Mouse (Mus musculus) CH12.LX (cell line): ENCODE results near the gene Otop3. TPM values are rescaled to one million over a fixed set of nuclear protein-coding genes. Genes with fewer than 3 reads are reported as not detected.

Source experiments
- DNase-seq: peaks from one replicate; pipeline ENCODE4 v3.0.0-alpha.2; 2013; ENCODE audit errors: extremely low read depth
- H3K27ac ChIP-seq: 2 replicates; pipeline ENCODE4 v1.5.1; 2012; ENCODE audit warnings: low read depth, mild to moderate bottlenecking, control low read depth, moderate library complexity; ENCODE audit not compliant: insufficient read depth
- H3K27me3 ChIP-seq: replicated peaks from 2 replicates; pipeline ENCODE3; 2012; ENCODE audit warnings: inconsistent platforms
- H3K36me3 ChIP-seq, 2 experiments: replicated peaks in 1 of 2; 2 replicates each; pipeline versions ENCODE3 to v1.6.1; 2012; ENCODE audit warnings: inconsistent platforms in 1 of 2, low read length in 1 of 2, mild to moderate bottlenecking in 1 of 2, mixed read lengths in 1 of 2, moderate library complexity in 1 of 2; ENCODE audit not compliant: control insufficient read depth in 1 of 2, insufficient read depth in 1 of 2
- H3K4me1 ChIP-seq, 2 experiments: 2 replicates each; pipeline ENCODE4 v1.6.1; 2012; ENCODE audit warnings: inconsistent platforms in 1 of 2, moderate library complexity in 1 of 2; ENCODE audit not compliant: insufficient read depth in 2 of 2, control insufficient read depth in 1 of 2
- H3K4me2 ChIP-seq: 2 replicates; pipeline ENCODE4 v1.6.1; 2012; ENCODE audit warnings: low read depth, mild to moderate bottlenecking, control low read depth; ENCODE audit not compliant: poor library complexity, insufficient read depth, severe bottlenecking
- H3K4me3 ChIP-seq, 3 experiments: fragments of 150-350 bp in 1 of 3; sonication (generic) in 1 of 3; replicated peaks in 1 of 3; 2 replicates each; pipeline versions ENCODE3 to v1.5.1; 2011 to 2012; ENCODE audit warnings: low read depth in 2 of 3, low read length in 2 of 3, mild to moderate bottlenecking in 2 of 3, moderate library complexity in 2 of 3, control low read depth in 1 of 3, improper control_type of control experiment in 1 of 3, inconsistent platforms in 1 of 3, mixed read lengths in 1 of 3; ENCODE audit not compliant: poor library complexity in 1 of 3
- H3K79me2 ChIP-seq: replicated peaks from 2 replicates; pipeline ENCODE4 v1.6.1; 2012; ENCODE audit warnings: mild to moderate bottlenecking, moderate library complexity; ENCODE audit not compliant: control insufficient read depth, poor library complexity, insufficient read depth, severe bottlenecking; ENCODE audit errors: extremely low read depth
- H3K9ac ChIP-seq: 2 replicates; pipeline ENCODE4 v1.6.1; 2012; ENCODE audit warnings: low read depth, mild to moderate bottlenecking, control low read depth, moderate library complexity; ENCODE audit not compliant: insufficient read depth
- H3K9me3 ChIP-seq: replicated peaks from 2 replicates; pipeline ENCODE3; 2012; ENCODE audit warnings: low read length, inconsistent platforms, mixed read lengths
- BHLHE40 ChIP-seq: IDR thresholded peaks from 2 replicates; pipeline ENCODE4 v1.6.1; 2011; ENCODE audit warnings: mild to moderate bottlenecking, low read depth, low read length, improper control_type of control experiment
- CHD1 ChIP-seq: IDR thresholded peaks from 2 replicates; pipeline ENCODE4 v1.6.1; 2012; ENCODE audit warnings: low read depth, low read length, improper control_type of control experiment, inconsistent platforms
- E2F4 ChIP-seq: IDR thresholded peaks from 2 replicates; pipeline ENCODE4 v1.6.1; 2011; ENCODE audit warnings: low read depth, low read length, improper control_type of control experiment; ENCODE audit not compliant: insufficient replicate concordance
- HCFC1 ChIP-seq: IDR thresholded peaks from 2 replicates; pipeline ENCODE4 v1.6.1; 2012; ENCODE audit warnings: low read depth, mild to moderate bottlenecking, inconsistent platforms, low read length, improper control_type of control experiment
- JUN ChIP-seq: IDR thresholded peaks from 2 replicates; pipeline ENCODE4 v1.6.1; 2011; ENCODE audit warnings: low read depth, mild to moderate bottlenecking, low read length, improper control_type of control experiment, moderate library complexity; ENCODE audit not compliant: insufficient read depth
- JUND ChIP-seq: conservative IDR thresholded peaks from 2 replicates; pipeline ENCODE4 v1.6.1; 2011; ENCODE audit warnings: low read depth, low read length, improper control_type of control experiment
- KAT2A ChIP-seq: IDR thresholded peaks from 2 replicates; pipeline ENCODE4 v1.6.1; 2012; ENCODE audit warnings: low read length, improper control_type of control experiment, inconsistent platforms; ENCODE audit not compliant: insufficient replicate concordance
- MAZ ChIP-seq: IDR thresholded peaks from 2 replicates; pipeline ENCODE4 v1.6.1; 2012; ENCODE audit warnings: low read depth, mild to moderate bottlenecking, inconsistent platforms, low read length, improper control_type of control experiment, moderate library complexity
- MEF2A ChIP-seq: IDR thresholded peaks from 2 replicates; pipeline ENCODE4 v1.6.1; 2014; ENCODE audit warnings: low read depth, mild to moderate bottlenecking, inconsistent platforms, low read length, improper control_type of control experiment, borderline replicate concordance
- NELFE ChIP-seq: IDR thresholded peaks from 2 replicates; pipeline ENCODE4 v1.6.1; 2011; ENCODE audit warnings: low read depth, low read length, improper control_type of control experiment
- POLR2A ChIP-seq: IDR thresholded peaks from 2 replicates; pipeline ENCODE4 v1.6.1; 2011; ENCODE audit warnings: low read depth, mild to moderate bottlenecking, improper control_type of control experiment, low read length
- RCOR1 ChIP-seq: conservative IDR thresholded peaks from 2 replicates; pipeline ENCODE4 v1.6.1; 2012; ENCODE audit warnings: low read depth, mild to moderate bottlenecking, inconsistent platforms, low read length, improper control_type of control experiment
- SMC3 ChIP-seq: IDR thresholded peaks from 2 replicates; pipeline ENCODE4 v1.6.1; 2011; ENCODE audit warnings: low read depth, low read length, improper control_type of control experiment
- UBTF ChIP-seq: IDR thresholded peaks from 2 replicates; pipeline ENCODE4 v1.6.1; 2012; ENCODE audit warnings: low read depth, mild to moderate bottlenecking, inconsistent platforms, low read length, improper control_type of control experiment, moderate library complexity
- ZMIZ1 ChIP-seq: IDR thresholded peaks from 2 replicates; pipeline ENCODE4 v1.6.1; 2012; ENCODE audit warnings: low read depth, mild to moderate bottlenecking, inconsistent platforms, low read length, improper control_type of control experiment
- dilution Hi-C: fragments of 300-500 bp; cut with MboI; formaldehyde crosslinking; loops from 2 replicates; pipeline ENCODE4 v1.14.3; 2020; ENCODE audit warnings: low sequenced_read_pairs; ENCODE audit not compliant: extremely low pct_unique_long_range_greater_than_20kb, extremely low pct_ligation_motif_present
- in situ Hi-C: fragments of 300-500 bp; cut with MboI; formaldehyde crosslinking; loops from 3 replicates; pipeline ENCODE4 v1.14.3; 2019; ENCODE audit warnings: low sequenced_read_pairs, low pct_ligation_motif_present, low pct_unique_long_range_greater_than_20kb, mixed read lengths
- polyA plus RNA-seq: library from polyadenylated mRNA; unstranded; fragments of >175 nt; gene quantifications from 2 replicates; pipeline ENCODE4 v1.2.1, GENCODE M21; 2012; ENCODE audit warnings: low read depth; ENCODE audit not compliant: insufficient read length
- total RNA-seq, 2 experiments: library from RNA; depleted of rRNA; stranded (reverse); fragments of 300-350 nt in 1 of 2; fragments of >200 nt in 1 of 2; gene quantifications; 2 replicates each; pipeline ENCODE4 v1.2.3; 2012 to 2014

Gene Otop3
- total and polyA plus RNA-seq, 3 experiments = not detected

DNA sequence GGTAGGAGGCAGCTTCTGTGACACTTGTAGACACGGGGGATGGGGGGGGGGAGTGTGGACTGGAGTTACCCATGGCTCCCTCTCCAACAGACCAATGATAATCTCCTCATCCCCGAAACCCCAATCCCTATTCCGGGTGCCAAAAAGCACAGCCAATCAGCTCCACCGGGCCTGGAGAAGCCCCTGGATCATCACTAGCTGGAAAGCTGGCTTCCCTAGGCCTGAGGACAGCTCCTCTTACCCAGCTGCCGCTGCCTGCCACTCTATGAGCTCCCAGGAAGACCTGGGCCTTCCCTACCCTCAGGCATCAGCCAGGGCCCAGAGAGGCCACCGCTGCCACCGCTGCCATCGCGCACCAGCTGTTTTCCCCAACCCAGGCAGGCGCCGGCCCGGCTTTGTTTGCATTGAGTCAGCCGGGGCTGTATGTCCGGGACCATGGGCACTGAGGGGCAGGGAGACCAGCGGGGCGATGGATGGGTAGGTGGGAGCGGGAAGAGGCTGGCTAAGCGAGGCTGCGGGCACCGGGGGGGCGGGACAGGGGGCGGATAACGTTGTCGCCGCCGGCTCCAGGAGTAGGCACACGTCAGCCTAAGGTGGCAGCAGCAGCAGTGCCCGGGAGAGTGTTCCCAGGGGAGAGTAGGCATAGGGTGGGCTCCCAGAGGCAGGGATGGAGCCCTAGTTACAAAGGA, 32.3 kb downstream of the Otop3 start:
- Histone ChIP-seq H3K9me3 (no peaks in the 10 kb centered on the region), H3K9ac (peak overlapping the region; percentile 25; the same call in 1 of the 2 replicates), H3K27me3 (peaks cover 98% of the 10 kb centered on the region), H3K4me2 (peak overlapping the region; percentile 96), H3K79me2 (no peaks in the 10 kb centered on the region), H3K36me3 (no peaks in the 10 kb centered on the region), H3K4me1 (peaks cover 4 to 8% of the 10 kb centered on the region in 2 experiments), H3K27ac (no peak overlapping the region), H3K4me3 (peak overlapping the region in 2 of 3 experiments; percentile 24 to 57)
- dilution Hi-C loops (no loop called here), in situ Hi-C loops (no loop called here)
- DNase-seq = no peak
- TF ChIP-seq HCFC1 (no peak), NELFE (no peak), JUND (no peak), MEF2A (no peak), KAT2A (no peak), E2F4 (no peak), RCOR1 (no peak), CHD1 (no peak), BHLHE40 (no peak), SMC3 (no peak)

DNA sequence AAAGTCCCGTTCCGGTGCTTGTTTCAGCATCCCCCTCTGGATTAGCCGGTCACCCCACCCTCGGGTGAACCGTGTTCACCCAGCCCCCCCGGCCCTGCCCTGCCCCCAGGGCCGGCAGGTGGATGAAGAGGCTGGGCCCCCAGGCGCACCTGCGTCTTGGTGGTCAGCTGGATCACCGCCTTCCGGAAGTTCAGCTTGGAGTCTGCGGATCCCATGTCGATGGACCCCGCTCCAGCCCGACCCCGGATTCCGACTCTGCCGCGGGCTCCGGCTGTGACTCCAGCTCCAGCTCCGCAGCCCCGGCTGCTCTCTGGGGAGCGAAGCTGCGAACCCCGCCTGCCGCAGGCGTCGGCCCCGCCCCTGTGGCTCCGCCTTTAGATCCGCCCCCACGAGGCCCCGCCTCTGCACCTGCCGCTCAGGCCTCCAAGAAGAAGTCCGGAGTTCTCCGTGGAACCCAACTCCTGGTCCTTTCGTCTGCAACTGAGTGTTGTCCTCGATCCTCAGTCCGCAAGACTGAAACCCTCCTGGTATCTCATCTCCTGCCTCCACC, 32.9 kb downstream of the Otop3 start, which contains the start of gene Hid1:
TSS of gene Hid1 (minus strand) at position 362 of the 550 bp plus-strand sequence.
- Histone ChIP-seq H3K4me1 (peaks cover 4 to 8% of the 10 kb centered on the region in 2 experiments), H3K27ac (no peak within 1 kb of the TSS), H3K4me2 (peak within 1 kb of the TSS; percentile 96), H3K9me3 (no peaks in the 10 kb centered on the region), H3K9ac (peak within 1 kb of the TSS; percentile 25), H3K36me3 (no peaks in the 10 kb centered on the region), H3K27me3 (peaks cover 98% of the 10 kb centered on the region), H3K4me3 (peak within 1 kb of the TSS; percentile 9 to 57 (median 24)), H3K79me2 (no peaks in the 10 kb centered on the region)
- TF ChIP-seq BHLHE40 = peak; percentile 59; the same call in 1 of the 2 replicates
- TF ChIP-seq SMC3 = no peak
- peak; percentile 49; the same call in 1 of the 2 replicates for TF ChIP-seq POLR2A
- no peak for TF ChIP-seq ZMIZ1
- no peak for TF ChIP-seq JUND
- no peak for TF ChIP-seq UBTF
- no peak for TF ChIP-seq MAZ
- no peak for TF ChIP-seq JUN
- no peak for TF ChIP-seq NELFE
- in situ Hi-C loops (no loop called here), dilution Hi-C loops (no loop called here)
- DNase-seq = peak; percentile 49
